Mouse (Mus musculus): ENCODE data around the gene Crybg1. TPM values are rescaled to one million over a fixed set of nuclear protein-coding genes. Genes with fewer than 3 reads are reported as not detected.

Gene Crybg1
- total RNA-seq, 2 experiments from 2014 or later: 2.1 to 3.1 TPM

DNA sequence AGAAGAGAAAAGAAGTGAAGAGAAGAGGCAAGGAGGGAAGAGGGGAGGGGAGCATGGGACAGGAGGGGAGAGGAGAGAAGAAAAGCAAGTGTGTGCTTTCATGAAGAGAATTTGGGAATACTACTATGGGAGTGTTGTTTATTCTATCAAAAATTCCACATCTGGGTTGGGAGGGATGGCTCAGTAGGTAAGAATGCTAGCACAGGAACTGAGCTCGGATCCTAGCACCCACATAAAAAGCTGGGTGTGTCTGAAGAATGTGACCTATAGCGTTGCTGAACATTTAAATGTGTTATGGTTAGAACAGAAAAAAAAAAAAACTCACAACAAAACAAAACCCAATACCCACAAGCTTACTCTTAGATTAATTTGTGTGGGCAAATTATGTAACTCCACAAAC, 133.0 kb downstream of the Crybg1 start:
- intact Hi-C loops (cut with DNase I): no loop called here
- DNase-seq (ENCODE audit: low spot score): no peak

DNA sequence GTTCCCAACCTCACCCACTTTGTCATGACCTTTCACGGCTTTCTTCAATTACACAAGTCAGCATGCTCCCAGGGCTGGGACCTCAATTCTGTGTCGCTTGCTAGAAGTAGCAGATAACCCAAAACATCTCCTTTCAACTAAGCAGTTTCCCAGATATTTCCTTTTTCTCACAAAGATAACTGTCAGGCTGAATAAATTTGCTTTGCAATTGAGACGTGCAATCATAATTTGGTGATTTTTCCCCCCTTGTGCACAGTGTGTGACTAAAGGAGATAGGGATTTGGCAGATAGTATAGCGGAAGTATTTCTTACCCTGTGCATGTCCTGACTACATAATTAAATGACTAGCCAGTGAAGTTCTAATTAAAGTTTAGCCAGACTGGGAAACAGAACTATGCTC, 134.8 kb downstream of the Crybg1 start:
- DNase-seq (ENCODE audit: low spot score): no peak
- intact Hi-C loops (cut with DNase I): no loop called here

DNA sequence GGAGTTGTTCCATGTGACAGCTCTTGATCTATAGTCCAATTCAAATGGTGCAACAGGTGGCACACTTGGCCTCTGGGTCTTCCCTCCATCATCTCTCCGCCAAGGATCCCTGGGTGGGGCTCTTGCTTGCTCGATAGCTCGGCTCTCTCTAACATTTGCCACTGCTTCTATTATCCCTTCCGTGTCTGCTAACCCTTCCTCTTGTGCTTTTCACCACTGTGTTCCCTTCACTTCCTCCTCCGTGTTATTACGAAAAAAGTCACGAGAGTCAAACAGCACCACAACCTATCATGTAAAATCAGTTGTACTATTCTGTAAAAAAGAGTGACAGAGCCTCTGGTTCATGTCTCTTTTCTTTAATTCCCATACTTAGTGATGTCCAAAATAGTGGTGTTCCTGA, 137.2 kb downstream of the Crybg1 start:
- DNase-seq (ENCODE audit: low spot score): no peak
- intact Hi-C loops (cut with DNase I): no loop called here

DNA sequence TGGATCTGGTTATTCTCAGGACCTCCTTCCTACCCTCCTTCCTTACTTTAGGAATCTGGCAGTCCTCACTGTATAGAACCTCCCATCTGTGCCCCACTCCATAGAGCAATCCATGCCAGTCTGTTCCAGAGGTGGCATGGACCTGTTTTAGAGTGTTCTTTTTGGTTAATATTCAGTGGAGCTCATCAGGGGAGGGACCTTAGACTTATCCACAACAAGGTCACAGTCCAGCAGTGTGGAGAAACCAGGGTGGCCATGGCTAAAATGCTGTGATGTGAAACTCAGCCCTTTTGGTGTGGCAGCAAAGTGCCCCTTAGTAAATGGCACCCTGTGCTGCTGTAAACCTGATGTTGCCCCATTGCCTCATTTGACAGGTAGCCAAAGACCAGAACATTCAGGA, 139.8 kb downstream of the Crybg1 start:
- DNase-seq (ENCODE audit: low spot score): no peak
- intact Hi-C loops (cut with DNase I): loop anchor here (10.0 kb wide), 1 partner anchor 256 kb away; the partner anchor contains the start of gene Atg5

DNA sequence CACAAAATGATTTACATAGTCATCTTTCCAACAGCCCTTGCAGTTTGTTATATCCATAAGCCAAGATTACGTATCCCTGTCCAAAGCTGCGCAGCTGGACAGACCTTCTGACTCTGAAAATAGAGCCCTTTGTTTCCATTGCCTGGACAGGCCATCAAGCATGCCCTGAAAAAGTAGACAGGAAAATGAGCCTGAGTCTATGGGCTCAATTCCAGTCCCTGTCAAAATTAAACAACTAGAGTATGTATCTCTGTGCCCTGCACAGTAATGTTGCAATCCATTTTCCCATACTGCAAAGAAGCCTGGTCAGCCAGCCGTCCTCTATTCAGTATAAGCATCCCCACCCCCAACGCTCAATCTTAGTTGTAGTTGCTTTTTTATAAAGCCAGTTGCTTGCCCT, 141.8 kb downstream of the Crybg1 start:
- DNase-seq (ENCODE audit: low spot score): no peak
- intact Hi-C loops (cut with DNase I): loop anchor here (10.0 kb wide), 1 partner anchor 258 kb away; the partner anchor contains the start of gene Atg5

DNA sequence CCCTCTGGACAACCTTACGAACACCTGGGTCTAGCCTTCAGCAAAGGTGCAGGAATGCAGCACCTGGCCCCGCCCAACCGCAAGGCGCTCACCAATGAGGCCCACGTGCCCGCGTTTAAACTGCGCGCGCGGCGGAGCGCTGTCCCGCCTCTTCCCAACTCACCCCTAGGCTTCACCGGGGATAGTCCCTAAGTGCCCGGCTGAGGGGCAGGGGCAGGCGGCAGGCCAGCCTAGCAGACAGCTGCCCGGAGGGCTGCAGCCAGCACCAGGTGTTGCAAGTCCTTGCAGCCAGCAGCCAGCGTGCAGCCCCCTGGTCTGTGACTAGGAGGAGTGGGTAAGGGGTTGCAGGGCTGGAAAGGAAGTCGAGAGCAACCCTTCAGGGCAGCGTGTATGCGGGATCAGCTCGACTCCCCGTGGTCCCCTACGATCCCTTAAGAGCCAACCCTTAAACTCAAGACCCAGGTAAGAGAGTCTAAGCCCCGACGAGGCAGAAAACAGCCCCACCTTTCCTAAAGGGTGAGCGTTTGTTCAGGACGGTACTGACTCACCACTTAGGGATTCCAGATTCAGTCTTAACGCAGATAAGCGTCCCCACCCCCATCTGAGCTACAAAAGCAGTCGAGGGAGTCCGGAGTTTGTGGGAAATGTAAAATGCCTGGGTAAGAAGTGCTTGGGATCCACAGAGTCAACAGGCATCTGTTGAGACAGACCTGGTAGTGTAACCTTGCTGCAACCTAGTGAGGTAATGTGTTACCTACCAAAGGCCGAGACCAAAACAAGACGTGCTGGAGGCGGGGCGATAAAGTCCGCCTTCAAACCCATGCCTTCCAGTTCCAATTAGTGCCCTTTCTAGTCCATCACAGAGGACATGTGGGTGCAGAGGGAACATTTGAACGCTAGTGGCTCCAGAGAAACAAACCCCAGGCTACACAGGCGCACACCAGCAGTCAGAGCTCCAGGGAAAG, 142.7 kb downstream of the Crybg1 start:
- intact Hi-C loops (cut with DNase I): loop anchor here (10.0 kb wide), 1 partner anchor 259 kb away; the partner anchor contains the start of gene Atg5
- no peak for DNase-seq (ENCODE audit: low spot score)

DNA sequence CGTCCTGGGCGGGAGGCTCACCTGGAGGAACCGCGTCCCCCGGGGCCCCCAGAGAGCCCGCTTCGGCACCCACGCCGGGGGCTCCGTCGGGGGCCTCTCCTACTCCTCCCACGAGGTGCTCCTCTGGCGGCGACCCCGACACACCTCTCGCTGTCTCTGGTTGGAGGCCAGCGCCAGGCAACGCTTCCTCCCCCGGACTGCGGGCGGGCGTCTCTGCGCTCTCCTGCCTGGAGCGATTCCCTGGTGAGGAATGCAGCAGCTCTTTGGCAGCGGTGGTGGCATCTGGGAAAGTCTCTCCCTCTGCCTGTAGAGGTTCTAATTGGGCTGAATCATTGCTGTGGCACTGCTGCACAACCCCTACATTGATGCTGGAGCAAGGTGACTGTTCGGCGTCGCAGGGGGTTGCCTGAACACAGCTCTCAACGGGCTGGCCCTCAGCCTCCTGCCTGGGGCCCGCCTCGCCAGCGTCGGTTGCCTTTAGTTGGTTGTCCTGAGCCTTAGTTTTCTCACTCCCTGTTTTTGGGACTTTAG, 144.4 kb downstream of the Crybg1 start:
- peak; percentile 5 for DNase-seq (ENCODE audit: low spot score)
- intact Hi-C loops (cut with DNase I): loop anchor here (5.0 to 10.0 kb wide), 2 partner anchors 47 to 261 kb away; partner anchors contain the start of gene Atg5

DNA sequence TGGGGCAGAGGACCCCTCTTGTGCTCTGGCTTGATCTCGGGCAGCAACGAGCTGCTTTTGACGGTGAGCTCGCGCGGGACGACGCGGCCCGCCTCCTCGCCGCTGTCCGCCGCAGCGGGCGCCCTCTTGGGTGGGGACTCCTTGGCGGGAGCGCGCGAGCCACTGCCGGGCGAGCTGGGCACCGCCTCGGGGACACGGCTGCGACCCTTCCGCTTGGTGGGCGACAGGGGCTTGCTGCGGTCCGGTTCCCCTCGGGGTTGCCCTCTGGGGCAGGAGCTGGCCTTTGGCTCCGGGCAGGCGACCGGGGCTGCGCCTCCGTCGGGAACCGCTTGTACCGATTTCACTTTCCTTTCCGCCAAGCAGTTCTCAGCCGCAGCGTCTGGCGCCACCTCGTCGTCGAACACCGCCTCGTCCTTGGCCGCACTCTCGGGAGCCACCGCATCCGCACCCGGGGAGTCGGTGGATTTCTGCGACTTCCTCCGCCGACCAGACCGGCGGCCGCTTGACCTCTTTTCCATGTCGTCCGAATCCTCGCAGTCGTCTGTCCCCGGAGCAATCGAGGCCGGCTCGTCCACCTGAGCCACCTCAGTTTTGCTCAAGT, 145.0 kb downstream of the Crybg1 start:
- intact Hi-C loops (cut with DNase I): loop anchor here (2.0 to 10.0 kb wide), 3 partner anchors 46 to 261 kb away; partner anchors contain the start of gene Atg5

DNA sequence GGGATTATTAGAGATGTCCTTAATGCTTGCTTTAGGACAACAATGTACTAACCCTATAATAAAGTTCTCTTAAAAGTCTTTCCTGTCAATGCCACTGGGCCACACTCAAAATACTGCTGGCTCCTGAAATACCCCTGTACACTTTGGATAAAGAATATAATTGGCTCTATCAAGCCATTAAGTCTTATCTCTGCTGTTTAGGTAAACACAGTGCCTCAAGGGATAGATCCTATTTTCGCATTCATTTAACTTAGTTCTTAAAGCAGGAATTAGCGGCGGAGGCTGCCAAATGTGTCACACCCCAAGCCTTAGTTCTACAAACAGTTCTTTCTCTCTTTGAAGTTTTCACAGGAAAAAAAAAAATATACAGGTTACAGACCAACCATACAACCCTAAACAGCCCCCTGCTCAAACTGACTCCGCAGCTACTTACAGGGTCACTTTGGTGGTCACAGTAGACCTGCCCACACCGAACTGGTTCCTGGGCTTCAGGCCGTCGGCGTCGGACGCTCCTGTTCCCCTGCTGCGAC, 145.6 kb downstream of the Crybg1 start:
- DNase-seq (ENCODE audit: low spot score): no peak
- intact Hi-C loops (cut with DNase I): loop anchor here (2.0 to 10.0 kb wide), 3 partner anchors 46 to 262 kb away; partner anchors contain the start of gene Atg5

More for the DNA sequence above, 145.0 kb downstream of the Crybg1 start:
- DNase-seq (ENCODE audit: low spot score): peak; percentile 46

DNA sequence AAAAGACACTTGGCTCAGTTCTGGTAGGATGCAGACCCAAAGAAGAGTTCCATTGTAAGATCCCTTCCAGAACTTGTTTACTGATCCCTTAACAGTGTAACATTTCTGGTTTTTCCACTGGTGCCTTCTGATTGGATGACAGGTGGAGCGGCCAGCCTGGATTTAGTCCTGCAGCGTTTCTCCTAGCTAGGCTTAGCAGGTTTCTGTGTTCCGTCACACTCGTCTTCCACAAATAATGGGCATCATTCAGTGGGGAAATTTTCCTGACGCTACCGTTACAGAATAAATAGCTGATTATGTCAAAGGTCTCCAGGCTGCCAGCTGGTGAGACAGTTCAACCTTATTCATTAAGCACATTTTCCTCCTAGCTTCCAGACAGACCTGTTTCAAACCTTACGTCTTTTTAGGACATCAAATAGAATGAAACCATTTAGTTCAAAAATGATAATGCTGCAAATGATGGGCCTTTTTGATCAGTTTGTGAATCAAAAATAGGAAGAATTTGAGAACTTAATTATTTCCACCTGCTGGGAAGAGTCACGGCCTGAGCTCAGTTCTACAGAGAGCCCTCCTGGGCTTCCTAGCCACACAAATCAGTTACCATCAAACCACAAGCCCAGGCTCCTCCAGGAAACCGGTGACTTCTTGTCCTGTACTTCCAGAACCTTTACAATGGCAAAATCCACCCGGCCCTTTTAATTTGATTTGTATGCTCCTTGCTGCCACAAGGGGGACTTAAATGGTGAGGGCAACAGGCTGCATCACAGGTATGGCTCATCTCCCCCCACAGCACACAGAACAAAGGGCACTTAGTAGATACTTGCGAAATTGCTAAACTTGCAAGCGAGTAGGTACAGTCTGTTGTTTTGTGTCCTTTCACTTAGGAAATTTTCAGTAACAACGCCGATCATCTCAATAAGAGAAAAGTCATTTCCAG, 146.4 kb downstream of the Crybg1 start:
- no peak for DNase-seq (ENCODE audit: low spot score)
- intact Hi-C loops (cut with DNase I): loop anchor here (2.0 to 10.0 kb wide), 3 partner anchors 45 to 263 kb away; partner anchors contain the start of gene Atg5

DNA sequence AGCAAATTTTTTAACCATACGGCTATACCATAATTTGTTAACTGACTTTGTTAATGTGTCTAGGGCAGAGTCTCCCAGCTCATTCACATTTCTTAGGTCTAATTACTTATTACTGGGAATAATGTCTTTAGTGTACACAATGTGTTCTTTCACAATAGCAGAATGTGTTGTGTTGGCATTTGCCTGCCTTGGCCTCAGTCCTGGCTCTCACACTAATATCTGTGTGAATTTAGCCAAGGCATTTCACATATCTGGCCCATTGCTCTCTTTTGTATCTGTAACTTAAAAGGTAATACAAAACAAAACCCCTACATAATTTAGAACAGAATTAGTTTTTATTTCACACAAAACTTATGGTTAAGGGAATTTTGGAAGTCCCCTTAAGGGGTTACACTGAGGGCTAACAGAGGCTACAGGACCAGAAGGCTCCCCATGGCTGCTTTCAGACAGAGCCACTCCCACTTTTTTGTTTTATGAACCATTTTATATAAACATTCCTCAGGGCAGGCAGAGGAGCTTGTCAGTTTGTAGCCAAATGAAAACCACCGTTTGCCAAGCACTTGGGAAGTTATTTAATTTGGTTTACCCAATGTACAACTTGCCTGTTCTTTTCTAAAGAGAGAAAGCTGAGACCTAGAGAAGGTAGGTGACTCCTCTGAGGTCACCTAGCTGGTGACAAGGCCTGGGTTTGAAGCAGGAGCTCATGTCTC, 148.3 kb downstream of the Crybg1 start:
- intact Hi-C loops (cut with DNase I): loop anchor here (5.0 to 10.0 kb wide), 2 partner anchors 43 to 264 kb away; partner anchors contain the start of gene Atg5
- no peak for DNase-seq (ENCODE audit: low spot score)

DNA sequence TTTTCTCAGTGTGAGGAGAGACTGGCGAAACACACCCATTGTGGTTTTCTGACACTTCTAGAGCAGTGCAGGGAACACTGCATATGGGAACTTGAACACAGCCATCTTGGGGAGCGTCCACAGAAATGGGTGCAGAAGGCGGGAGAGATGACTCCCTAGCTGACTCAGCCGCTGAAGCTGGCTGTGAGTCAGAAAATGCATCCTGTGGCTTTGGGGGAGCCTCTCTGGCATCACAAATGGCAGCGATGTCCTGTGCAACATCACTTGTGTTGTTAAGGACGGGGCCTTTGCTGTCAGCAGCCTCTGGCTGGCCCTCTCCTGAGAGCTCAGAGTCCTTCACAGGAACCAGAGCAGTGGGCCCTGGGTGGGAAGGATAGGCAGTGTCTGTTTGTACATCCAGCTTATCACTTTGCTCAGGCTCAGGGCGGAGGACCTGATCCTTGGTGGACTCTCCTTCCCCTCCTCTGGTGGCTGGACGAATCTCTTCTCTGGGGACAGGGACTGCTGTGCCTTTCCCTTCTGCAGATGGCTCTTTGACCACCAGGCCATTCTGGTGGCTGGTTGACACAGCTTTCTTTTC, 150.1 kb downstream of the Crybg1 start:
- intact Hi-C loops (cut with DNase I): no loop called here
- DNase-seq (ENCODE audit: low spot score): no peak

DNA sequence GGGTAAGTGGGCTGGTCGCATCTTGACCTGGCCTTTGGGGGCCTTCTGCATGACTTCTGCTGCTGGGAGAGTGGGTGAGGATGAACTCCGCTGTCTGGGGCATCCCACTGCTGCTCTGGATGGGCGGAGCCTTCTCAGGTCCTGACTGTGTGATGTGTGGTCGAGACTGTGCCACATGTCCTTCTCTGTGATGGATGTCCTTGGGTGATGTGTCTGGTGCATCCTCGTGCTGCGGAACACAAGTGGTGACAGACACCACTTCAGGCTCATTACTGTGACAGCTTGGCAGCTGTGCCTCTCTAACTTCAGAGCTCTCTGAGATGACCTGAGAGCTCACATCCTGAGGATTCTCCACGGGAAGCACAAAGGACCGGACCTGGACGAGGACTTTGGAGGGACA, 150.6 kb downstream of the Crybg1 start:
- no peak for DNase-seq (ENCODE audit: low spot score)
- intact Hi-C loops (cut with DNase I): no loop called here

DNA sequence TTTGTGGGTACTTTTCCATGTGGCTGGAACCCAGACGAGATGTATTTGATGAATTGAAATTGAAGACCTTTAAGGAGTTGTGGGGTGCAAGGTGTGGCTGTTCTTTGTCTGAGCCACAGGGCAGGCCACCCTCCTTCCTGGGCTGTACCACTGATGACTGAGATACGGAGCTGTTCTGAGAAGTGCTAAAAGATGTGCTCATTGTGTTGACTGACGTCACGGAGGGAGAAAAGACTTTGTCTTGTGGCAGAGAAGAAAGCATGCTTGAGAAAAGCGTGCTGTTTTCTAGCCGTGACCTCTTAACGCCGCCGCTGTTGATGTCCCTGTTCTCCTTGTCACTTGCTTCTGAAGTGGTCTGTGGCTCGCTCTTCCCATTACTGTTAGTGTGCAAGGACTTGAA, 151.4 kb downstream of the Crybg1 start:
- DNase-seq (ENCODE audit: low spot score): no peak
- intact Hi-C loops (cut with DNase I): no loop called here

DNA sequence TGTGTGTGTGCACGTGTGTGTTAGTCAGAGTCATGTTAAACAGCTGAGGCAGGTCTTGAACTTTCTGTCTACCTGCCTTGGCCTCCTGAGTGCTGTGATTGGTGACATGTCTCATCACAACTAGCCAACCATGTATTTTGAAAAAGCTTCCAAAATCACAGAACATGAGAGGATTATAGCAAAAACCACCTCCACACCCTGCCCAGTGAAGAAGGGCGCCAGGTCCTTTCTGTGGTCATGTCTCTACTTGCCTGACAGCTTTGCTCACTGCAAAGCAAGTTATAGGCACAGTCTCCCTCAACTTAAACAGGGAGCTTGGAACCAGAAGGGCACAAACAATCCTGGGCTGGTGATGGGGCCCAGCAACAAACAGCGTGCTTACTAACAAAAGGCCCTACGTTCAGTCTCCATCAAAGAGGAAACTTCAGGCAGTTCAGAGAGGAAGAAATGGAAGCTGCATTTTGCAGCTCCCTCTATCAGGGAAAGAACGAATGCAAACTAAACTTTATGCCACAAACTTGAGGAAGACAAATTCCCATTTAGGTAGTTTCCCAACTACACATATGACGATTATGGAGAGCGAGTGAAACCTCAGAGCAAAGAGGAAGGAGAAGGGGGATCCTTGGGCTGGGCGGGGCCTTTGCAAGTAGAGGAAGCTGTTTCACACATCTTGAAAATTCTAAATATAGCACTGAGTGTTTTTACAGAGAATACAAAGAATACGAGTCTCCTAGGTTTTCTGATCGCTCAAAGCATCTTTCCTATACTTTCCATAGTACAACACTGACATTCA, 152.6 kb downstream of the Crybg1 start:
- intact Hi-C loops (cut with DNase I): no loop called here
- DNase-seq (ENCODE audit: low spot score): no peak

DNA sequence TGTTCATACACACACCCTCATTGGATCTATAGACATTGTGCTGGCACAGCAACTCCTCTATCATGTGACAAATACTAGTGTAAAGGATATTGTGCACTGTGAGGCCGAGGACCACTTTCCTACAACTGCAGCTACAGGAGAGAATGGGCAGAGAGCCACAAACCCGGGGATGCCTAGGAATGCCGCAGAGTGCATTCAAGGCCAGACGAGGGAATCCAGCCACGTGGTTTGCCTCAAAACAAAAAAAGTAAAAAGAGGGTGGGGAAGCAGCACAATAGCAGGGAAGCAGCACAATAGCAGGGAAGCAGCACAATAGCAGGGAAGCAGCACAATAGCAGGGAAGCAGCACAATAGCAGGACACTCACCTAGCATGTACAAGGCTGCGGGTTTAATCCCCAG, 155.5 kb downstream of the Crybg1 start:
- DNase-seq (ENCODE audit: low spot score): no peak
- intact Hi-C loops (cut with DNase I): no loop called here

DNA sequence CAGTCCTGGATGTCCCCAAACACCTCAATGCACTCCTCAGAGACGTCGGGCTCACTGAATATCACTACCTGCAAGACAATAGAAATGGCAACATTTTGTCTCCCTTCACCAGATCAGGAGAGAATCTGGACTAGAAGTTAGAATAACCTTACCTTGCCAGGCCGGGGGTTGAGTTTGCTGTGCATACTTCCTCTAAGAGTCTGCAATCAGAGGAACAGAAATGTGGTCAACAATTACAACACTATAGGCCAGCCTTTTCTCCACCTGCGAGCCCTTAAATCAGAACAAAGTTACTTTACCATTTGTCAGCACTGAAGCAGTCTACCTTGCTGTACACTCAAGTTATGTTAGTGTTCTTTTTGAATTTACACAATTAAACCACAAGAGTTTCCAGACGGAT, 156.1 kb downstream of the Crybg1 start:
- intact Hi-C loops (cut with DNase I): no loop called here
- no peak for DNase-seq (ENCODE audit: low spot score)

All from heart, postnatal 25 days (tissue).